Mouse (Mus musculus) heart, adult 2 months (tissue): Measurements from ENCODE around the gene Frmd5.

Experiments used
- CTCF ChIP-seq: fragments of 200-600 bp; IDR thresholded peaks from 2 replicates; pipeline ENCODE4 v1.8.1; 2022; ENCODE audit warnings: antibody characterized with exemption, mild to moderate bottlenecking, moderate library complexity
- EP300 ChIP-seq: fragments of 200-500 bp; IDR thresholded peaks from 2 replicates; pipeline ENCODE4 v1.6.1; 2011; ENCODE audit warnings: low read depth, low read length, control low read depth; ENCODE audit not compliant: insufficient read depth
- POLR2A ChIP-seq: fragments of 200-500 bp; IDR thresholded peaks from 2 replicates; pipeline ENCODE4 v1.6.1; 2011; ENCODE audit warnings: mild to moderate bottlenecking, low read depth, low read length, control low read depth; ENCODE audit not compliant: insufficient read depth

- TF ChIP-seq EP300 (no peak), CTCF (no peak), POLR2A (no peak)
These were observed 196.6 kb downstream of the Frmd5 start for GRCm38 (mm10) chr2:121610008-121610884.
